ENCODE assay signal across 25 mouse cellular contexts in the genomic region with DNA sequence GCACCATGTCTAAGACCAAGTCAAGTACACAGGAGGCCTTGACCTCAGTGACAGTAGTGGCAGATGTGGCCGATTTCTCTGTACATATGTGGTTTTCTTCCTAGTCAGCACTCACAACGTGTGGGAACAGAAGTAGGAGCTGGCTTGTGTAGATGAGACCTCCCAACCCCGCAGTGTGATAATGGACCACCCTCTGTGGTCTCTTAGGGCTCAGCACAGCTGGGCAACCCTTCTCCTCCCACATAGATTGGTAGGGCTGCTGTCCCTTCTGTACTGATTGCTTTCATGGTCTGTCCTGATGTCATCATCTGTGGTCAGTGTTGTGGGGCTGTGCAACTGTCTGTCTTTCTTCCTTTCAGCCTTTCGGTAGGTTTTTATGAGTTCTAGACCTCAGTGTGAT.
"Had no signal": no experiment of that assay in that cellular context is flagged by ENCODE, and none has a peak within 500 bp of the region (broad histone marks: within the 10 kb centered on the region; RNA-seq: fewer than 3 reads in every experiment).

No protein-coding gene starts in this region.

- H3K27ac ChIP-seq: heart, adult 2 months; heart, embryonic 15.5 days; hindbrain, embryonic 13.5 days; hindbrain, embryonic 15.5 days; hindbrain, postnatal 0 days; intestine, embryonic 15.5 days; kidney, embryonic 15.5 days; kidney, postnatal 0 days; limb, embryonic 12.5 days had no signal

- H3K9me3 ChIP-seq: forebrain, embryonic 15.5 days; heart, embryonic 13.5 days; heart, embryonic 15.5 days; hindbrain, embryonic 13.5 days; hindbrain, embryonic 15.5 days; intestine, embryonic 15.5 days; kidney, embryonic 15.5 days; limb, embryonic 12.5 days had no signal

- H3K4me3 ChIP-seq: forebrain, embryonic 15.5 days; heart, adult 2 months; heart, embryonic 13.5 days; heart, embryonic 15.5 days; hindbrain, embryonic 13.5 days; hindbrain, embryonic 15.5 days; intestine, embryonic 15.5 days; kidney, embryonic 15.5 days; limb, embryonic 12.5 days had no signal

- H3K4me2 ChIP-seq: forebrain, embryonic 15.5 days; heart, embryonic 11.5 days; heart, embryonic 13.5 days; heart, embryonic 15.5 days; hindbrain, embryonic 13.5 days; hindbrain, embryonic 15.5 days; intestine, embryonic 15.5 days; kidney, embryonic 15.5 days; limb, embryonic 12.5 days had no signal

- H3K4me1 ChIP-seq: kidney, embryonic 15.5 days had no signal

- H3K36me3 ChIP-seq: forebrain, embryonic 15.5 days; heart, embryonic 15.5 days; intestine, embryonic 15.5 days had no signal

- H3K9ac ChIP-seq: forebrain, embryonic 15.5 days; forebrain, postnatal 0 days; heart, embryonic 13.5 days; heart, embryonic 15.5 days; hindbrain, embryonic 13.5 days; hindbrain, embryonic 15.5 days; intestine, embryonic 15.5 days; kidney, embryonic 15.5 days; limb, embryonic 12.5 days had no signal

- H3K27me3 ChIP-seq: forebrain, embryonic 15.5 days; heart, embryonic 15.5 days; hindbrain, embryonic 13.5 days; hindbrain, embryonic 15.5 days; intestine, embryonic 15.5 days; kidney, embryonic 15.5 days; limb, embryonic 12.5 days had no signal

- ATAC-seq: forebrain, embryonic 15.5 days; forebrain, postnatal 0 days; hindbrain, postnatal 0 days; intestine, embryonic 15.5 days had no signal

- DNase-seq: gastrocnemius, postnatal 14 days; gastrocnemius, postnatal 36 days; heart, adult 2 months; heart, postnatal 14 days; heart, postnatal 36 days; kidney, adult 11 months; kidney, adult 2 months; kidney, adult 9 months; kidney, postnatal 14 days; kidney, postnatal 36 days; layer of hippocampus, adult 9-11 months; layer of hippocampus, postnatal 36 days; left cerebral cortex, postnatal 4 days had no signal
